14 mouse cellular contexts compared by ENCODE assay signal in the genomic region with DNA sequence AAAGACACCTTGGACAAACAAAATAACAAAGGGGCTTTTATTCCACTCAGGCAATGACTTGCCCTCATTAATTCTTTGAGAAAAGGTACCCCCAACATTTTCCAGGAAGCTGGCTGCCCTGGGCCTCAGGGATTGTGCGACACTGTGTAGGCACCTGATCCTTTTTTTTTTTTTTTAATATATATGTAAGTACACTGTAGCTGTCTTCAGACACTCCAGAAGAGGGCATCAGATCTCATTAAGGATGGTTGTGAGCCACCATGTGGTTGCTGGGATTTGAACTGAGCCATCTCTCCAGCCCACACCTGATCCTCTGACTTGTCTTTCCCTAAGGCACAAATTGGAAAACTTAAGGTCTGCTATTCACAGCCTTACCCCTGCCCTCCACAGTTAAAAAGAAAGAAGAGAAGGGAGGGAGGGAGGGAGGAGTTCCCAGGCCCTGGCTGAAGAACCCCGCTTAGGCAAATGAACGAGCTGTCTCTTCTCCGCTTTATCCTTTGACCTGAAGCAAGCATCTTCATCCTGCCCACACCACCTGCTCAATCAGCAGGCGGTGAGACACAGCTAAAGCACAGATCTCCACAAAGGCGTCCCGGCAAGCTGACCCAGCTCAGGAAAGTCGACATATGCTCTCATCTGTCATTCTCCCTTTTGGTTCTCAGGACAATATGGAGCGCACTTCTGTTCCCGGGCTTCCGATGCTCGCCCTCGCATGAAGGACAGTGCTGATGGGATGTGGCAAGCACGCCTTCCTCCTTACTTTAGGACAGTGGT.
A peak's percentile ranks its signal among the peaks of the same experiment; 100 is the strongest.
DNase-seq lines count a peak whose midpoint lies in the region; ATAC-seq lines count a peak whose summit lies in the region.
"Had no signal": no experiment of that assay in that cellular context is flagged by ENCODE, and none has a peak within 500 bp of the region (broad histone marks: within the 10 kb centered on the region; RNA-seq: fewer than 3 reads in every experiment).

No protein-coding gene starts in this region.

- H3K4me1 ChIP-seq in heart, embryonic 13.5 days, result peaks cover 85% of the 10 kb centered on the region
- peaks cover 22% of the 10 kb centered on the region for H3K4me1 ChIP-seq in midbrain, embryonic 12.5 days
- peaks cover 10% of the 10 kb centered on the region for H3K4me1 ChIP-seq in midbrain, embryonic 16.5 days (ENCODE audit: control insufficient read depth, insufficient read depth, low read length)
- peaks cover 33% of the 10 kb centered on the region for H3K4me1 ChIP-seq in intestine, embryonic 15.5 days (replicated peaks)

- intact Hi-C loops in heart, postnatal 10 days (cut with DNase I), result no loop called here
- intact Hi-C loops in left cerebral cortex, postnatal 14 days (cut with DNase I), result no loop called here

- peaks cover 3% of the 10 kb centered on the region; the same call in 1 of the 2 replicates for H3K36me3 ChIP-seq in heart, embryonic 13.5 days
- no peaks in the 10 kb centered on the region for H3K36me3 ChIP-seq in midbrain, embryonic 12.5 days
- H3K36me3 ChIP-seq in midbrain, embryonic 16.5 days (ENCODE audit: control insufficient read depth, insufficient read depth, low read length), result no peaks in the 10 kb centered on the region
- H3K36me3 ChIP-seq in intestine, embryonic 15.5 days, result no peaks in the 10 kb centered on the region
- H3K36me3 ChIP-seq: hindbrain, embryonic 15.5 days had no signal

- no peak for DNase-seq in heart, postnatal 10 days
- no peak for DNase-seq in spleen, adult 12 weeks (ENCODE audit: low spot score)
- DNase-seq in lung, postnatal 14 days, result no peak
- DNase-seq in left cerebral cortex, postnatal 14 days (ENCODE audit: low spot score in 2 of 2), result no peak
- DNase-seq: adrenal gland, postnatal 14 days; gastrocnemius, postnatal 14 days; right cerebral cortex, postnatal 4 days had no signal

- peak overlapping the region; percentile 14; the same call in 1 of the 2 replicates for H3K9ac ChIP-seq in heart, embryonic 13.5 days
- H3K9ac ChIP-seq in midbrain, embryonic 12.5 days (replicated peaks), result no peak overlapping the region
- H3K9ac ChIP-seq in midbrain, embryonic 16.5 days (ENCODE audit: low read depth, low read length), result no peak overlapping the region
- no peak overlapping the region for H3K9ac ChIP-seq in intestine, embryonic 15.5 days
- H3K9ac ChIP-seq: hindbrain, embryonic 15.5 days; liver, embryonic 14.5 days had no signal

- H3K4me3 ChIP-seq in heart, embryonic 13.5 days, result no peak overlapping the region
- H3K4me3 ChIP-seq in midbrain, embryonic 12.5 days, result no peak overlapping the region
- H3K4me3 ChIP-seq in midbrain, embryonic 16.5 days (ENCODE audit: low read depth, low read length), result no peak overlapping the region
- H3K4me3 ChIP-seq in intestine, embryonic 15.5 days (replicated peaks), result no peak overlapping the region
- H3K4me3 ChIP-seq: hindbrain, embryonic 15.5 days had no signal

- WGBS in heart, embryonic 13.5 days, result 58% methylated on average over 14 of the region's 14 CpGs
- 31% methylated on average over 14 of the region's 14 CpGs for WGBS in midbrain, embryonic 12.5 days
- 29% methylated on average over 14 of the region's 14 CpGs for WGBS in midbrain, embryonic 16.5 days
- 57% methylated on average over 14 of the region's 14 CpGs for whole genome bisulfite sequencing in intestine, embryonic 15.5 days

- ATAC-seq in heart, embryonic 13.5 days (ENCODE audit: extremely low read depth, insufficient number of reproducible peaks, low FRiP score, low TSS enrichment), result no peak
- ATAC-seq in midbrain, embryonic 12.5 days (ENCODE audit: low FRiP score, low read depth), result 0 out of 2 replicates have a peak, but pooled peaks have one; percentile 23
- no peak for ATAC-seq in midbrain, embryonic 16.5 days
- ATAC-seq in intestine, embryonic 15.5 days, result peak; percentile 54
- ATAC-seq: Patski had no signal

- H3K4me2 ChIP-seq in heart, embryonic 13.5 days, result no peak overlapping the region; the same call in 1 of the 2 replicates
- H3K4me2 ChIP-seq in midbrain, embryonic 12.5 days (replicated peaks), result no peak overlapping the region
- H3K4me2 ChIP-seq in midbrain, embryonic 16.5 days (ENCODE audit: low read length), result no peak overlapping the region
- H3K4me2 ChIP-seq in intestine, embryonic 15.5 days (replicated peaks), result peak overlapping the region; percentile 7; the same call in 1 of the 2 replicates
- H3K4me2 ChIP-seq: hindbrain, embryonic 15.5 days had no signal

- H3K27me3 ChIP-seq in heart, embryonic 13.5 days (replicated peaks), result no peaks in the 10 kb centered on the region
- H3K27me3 ChIP-seq in midbrain, embryonic 12.5 days, result no peaks in the 10 kb centered on the region
- no peaks in the 10 kb centered on the region for H3K27me3 ChIP-seq in midbrain, embryonic 16.5 days (ENCODE audit: control insufficient read depth, insufficient read depth, low read depth, low read length)
- no peaks in the 10 kb centered on the region for H3K27me3 ChIP-seq in intestine, embryonic 15.5 days (replicated peaks)
- H3K27me3 ChIP-seq: hindbrain, embryonic 15.5 days; Patski had no signal

- peak overlapping the region; percentile 56 for H3K27ac ChIP-seq in heart, embryonic 13.5 days (replicated peaks)
- no peak overlapping the region for H3K27ac ChIP-seq in midbrain, embryonic 12.5 days (replicated peaks)
- H3K27ac ChIP-seq in midbrain, embryonic 16.5 days (ENCODE audit: low read length), result no peak overlapping the region
- H3K27ac ChIP-seq in intestine, embryonic 15.5 days, result peak overlapping the region; percentile 70
- H3K27ac ChIP-seq: hindbrain, embryonic 15.5 days; liver, embryonic 14.5 days had no signal

- H3K9me3 ChIP-seq in heart, embryonic 13.5 days, result no peaks in the 10 kb centered on the region; the same call in 1 of the 2 replicates
- H3K9me3 ChIP-seq in midbrain, embryonic 12.5 days, result no peaks in the 10 kb centered on the region
- no peaks in the 10 kb centered on the region for H3K9me3 ChIP-seq in midbrain, embryonic 16.5 days (replicated peaks; ENCODE audit: control insufficient read depth, low read length, poor library complexity, severe bottlenecking)
- H3K9me3 ChIP-seq in intestine, embryonic 15.5 days, result no peaks in the 10 kb centered on the region
- H3K9me3 ChIP-seq: hindbrain, embryonic 15.5 days had no signal

Comparison
In these comparisons a context has a peak if more than half of its experiments do, and no peak if none do; other contexts are left out.
1. ATAC-seq: peak in midbrain, embryonic 12.5 days (single experiment) and intestine, embryonic 15.5 days (single experiment); none in heart, embryonic 13.5 days (single experiment) and midbrain, embryonic 16.5 days (single experiment).
2. H3K27ac ChIP-seq: peak in heart, embryonic 13.5 days (single experiment) and intestine, embryonic 15.5 days (single experiment); none in midbrain, embryonic 12.5 days (single experiment) and midbrain, embryonic 16.5 days (single experiment).